Mouse (Mus musculus) thymus, adult 18-20 months (tissue): ENCODE measurements around the gene Zmat5.
"Not testable (repeated sequence)": the region's sequence is repeated elsewhere in the genome, so short reads cannot be mapped to it uniquely, and the experiment has no call there.

Experiments
- DNase-seq, 2 experiments: peaks; one replicate each; pipeline ENCODE4 v3.0.0; 2022; ENCODE audit warnings: mixed read lengths in 2 of 2

Zmat5 gene

GRCm38 (mm10) chr11:4691213-4691612 is 13.3 kb upstream of the Zmat5 start:
- no peak for DNase-seq

DNA sequence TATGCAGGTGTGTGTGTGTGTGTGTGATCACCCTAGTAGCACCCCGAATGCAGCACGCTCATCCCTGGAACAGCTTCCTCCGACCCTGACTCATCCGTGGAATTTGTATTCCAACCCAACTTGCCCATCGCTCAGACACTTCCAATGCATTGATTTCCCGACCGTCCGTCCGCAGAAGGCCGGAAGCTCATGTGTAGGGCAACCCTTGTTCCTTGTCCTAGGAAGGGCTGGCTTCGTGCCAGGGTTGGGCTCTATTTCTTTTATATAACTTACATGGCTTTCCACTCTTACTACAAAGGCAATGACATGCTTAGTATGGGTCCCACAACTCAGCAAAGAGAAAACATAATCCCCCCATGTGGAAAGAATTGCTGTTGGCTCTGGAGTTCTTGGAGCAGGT is 12.3 kb upstream of the Zmat5 start:
- DNase-seq = no peak

DNA sequence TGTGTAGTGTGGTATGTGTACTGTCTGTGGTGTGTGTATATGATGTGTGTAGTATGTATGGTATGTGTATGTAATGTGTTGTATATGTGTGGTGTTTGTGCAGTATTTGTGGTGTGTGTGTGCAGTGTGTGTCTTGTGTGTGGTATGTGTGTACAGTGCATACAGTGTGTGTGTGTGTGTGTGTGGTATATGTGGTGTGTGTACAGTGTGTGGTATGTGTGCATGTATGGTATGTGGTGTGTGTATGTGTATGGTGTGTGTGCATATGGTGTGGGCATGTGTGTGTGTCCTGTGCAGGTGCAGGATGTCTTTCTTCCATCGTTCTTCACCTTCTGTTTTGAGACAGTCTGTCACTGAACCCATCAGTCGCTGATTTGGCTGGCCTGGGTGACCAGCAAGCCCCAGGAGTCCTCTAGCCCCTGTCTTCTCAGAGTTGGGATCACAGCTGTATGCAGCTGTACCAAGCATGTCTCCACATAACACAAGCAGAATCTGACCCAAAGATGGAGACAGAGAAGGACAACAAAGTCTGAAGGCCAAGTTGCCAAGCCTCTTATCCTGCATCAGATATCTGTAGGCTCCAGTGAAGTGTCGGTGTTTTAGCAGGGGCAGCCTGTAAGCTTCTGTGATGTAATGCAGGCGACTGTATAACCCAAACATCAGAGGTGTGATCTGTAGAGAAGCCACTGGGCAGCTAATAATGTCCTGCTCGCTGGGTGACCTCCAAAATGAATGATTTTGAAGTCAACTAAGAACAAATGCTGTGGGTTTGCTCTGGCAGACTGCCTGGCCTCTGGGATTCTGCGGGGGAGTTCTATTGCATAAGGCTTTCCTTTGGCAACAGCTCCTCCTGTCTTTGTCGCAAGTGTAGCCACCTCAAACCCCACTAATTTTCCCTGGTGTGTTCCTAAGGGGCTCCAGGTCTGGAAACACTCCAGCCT is 7.2 kb upstream of the Zmat5 start:
- no peak for DNase-seq

- DNase-seq = no peak
These were observed 3.8 kb upstream of the Zmat5 start for GRCm38 (mm10) chr11:4700726-4701125.

- no peak for DNase-seq
These were observed 798 bp upstream of the Zmat5 start for GRCm38 (mm10) chr11:4703688-4704071.

GRCm38 (mm10) chr11:4705178-4705577 is 700 bp downstream of the Zmat5 start:
- DNase-seq = no peak

- not testable (repeated sequence) for DNase-seq
These were observed 5.7 kb downstream of the Zmat5 start for GRCm38 (mm10) chr11:4710188-4710587.

DNA sequence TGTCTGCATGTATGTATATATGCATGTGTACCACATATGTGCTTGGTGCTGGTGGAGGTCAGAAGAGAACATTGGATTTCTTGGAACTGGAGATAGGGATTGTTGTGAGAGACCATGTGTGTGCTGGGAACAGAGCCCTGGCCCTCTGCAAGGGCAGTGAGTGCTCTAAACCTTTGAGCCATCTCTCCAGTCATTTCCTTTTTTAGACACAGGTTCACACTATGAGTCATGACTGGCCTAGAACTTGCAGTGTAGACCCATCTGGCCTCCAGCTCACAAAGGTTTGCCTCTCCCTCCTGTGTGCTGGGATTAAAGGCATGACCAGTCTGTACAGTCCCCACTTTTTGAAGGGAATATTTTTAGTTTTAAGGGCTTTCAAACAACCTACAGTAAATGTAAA is 8.3 kb downstream of the Zmat5 start:
- no peak for DNase-seq

GRCm38 (mm10) chr11:4714727-4715126 is 10.2 kb downstream of the Zmat5 start:
- no peak for DNase-seq

- no peak for DNase-seq
These were observed 11.1 kb downstream of the Zmat5 start for GRCm38 (mm10) chr11:4715596-4715995.

DNA sequence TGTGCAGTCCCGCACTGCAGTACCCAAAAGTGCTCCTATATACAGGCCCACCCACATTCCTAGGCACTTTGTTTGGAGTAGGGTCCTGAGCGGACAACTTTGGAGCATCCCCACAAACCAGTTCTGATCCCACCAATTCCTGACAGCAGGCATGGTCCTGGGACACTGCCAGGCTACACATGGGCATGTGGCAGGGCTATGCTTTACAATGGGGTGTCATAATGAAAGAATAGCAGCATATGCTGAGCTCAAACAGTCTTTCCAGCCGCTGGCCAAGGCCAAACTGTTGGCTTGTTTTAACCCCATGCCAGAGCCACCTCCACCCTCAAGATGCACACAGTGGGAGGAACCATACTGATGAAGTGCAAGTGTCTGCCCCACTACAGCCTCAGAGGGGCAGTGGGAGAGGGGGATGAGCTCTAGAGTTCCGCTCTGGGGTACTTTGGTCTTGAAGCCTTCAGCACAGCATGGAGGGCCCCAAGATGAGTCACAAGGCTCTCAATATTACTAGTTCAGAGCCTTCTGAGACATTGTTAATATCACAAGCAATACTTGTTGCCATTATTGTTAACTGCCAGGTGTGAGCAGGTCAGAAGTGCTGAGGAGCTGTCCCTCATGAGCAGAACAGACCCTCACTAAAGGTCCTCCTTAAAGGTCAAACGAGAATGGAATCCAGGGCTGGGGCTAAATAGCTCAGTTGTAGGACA is 12.2 kb downstream of the Zmat5 start:
- DNase-seq = no peak

GRCm38 (mm10) chr11:4718548-4718947 is 14.1 kb downstream of the Zmat5 start:
- no peak for DNase-seq

DNA sequence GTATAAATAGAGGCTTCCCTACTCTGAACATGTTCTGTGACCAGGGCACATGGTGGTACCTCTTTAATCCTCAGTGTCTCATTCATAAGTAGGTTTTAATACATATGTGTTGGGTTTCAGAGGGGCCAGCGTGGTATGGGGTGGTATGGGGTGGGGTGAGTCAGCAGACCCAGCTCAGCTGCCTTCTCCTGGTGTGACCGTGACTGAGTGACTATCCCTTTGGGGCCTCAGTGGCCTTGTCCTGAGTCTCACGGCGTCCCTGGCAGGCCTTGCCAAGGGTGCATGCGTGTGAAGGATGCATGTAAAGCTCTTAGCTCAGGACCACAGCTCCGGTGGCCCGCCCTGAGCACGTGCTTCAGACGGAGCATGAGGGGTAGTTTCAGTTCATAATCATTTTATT is 15.5 kb downstream of the Zmat5 start:
- DNase-seq = no peak

DNA sequence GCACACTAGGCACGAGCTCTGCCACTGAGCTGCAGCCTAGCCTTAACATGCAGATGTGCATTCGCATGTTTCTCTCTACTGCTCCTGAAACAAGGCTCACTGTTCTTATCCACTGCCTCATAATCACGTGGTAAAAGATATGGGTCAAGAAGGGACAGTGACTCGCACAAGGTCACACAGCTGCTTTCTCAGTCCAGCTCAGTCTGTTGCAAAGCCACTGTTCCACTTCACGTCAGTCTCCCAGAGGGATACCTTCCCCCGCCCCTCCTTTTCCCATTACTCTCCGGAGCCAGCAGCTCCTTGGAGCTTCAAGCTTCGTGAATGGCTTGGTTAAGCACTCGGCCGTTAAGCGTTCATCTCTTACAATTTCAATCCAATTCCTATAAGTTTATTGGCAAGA is 15.9 kb downstream of the Zmat5 start:
- DNase-seq = no peak

GRCm38 (mm10) chr11:4720900-4721580 is 16.6 kb downstream of the Zmat5 start:
- no peak for DNase-seq

GRCm38 (mm10) chr11:4721728-4722127 is 17.2 kb downstream of the Zmat5 start:
- DNase-seq = no peak

DNA sequence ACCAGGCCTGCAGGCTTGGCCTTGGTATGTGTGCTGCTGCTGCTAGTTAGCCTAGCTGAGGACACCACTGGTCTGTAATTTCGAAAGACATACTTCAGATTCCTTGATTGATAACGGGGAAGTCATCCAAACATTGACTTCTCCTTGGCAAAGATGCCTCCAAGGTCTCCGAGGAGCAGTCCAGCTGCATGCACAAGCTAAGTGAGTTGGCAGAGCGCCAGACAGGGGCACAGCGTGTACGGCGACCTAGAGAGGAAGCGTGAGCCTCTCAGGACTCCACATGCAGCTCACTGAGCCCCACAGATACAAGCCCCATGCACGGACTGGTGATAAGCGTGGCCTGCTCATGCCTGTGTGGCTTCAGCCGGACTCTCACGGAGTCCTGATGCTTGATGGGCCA is 25.1 kb downstream of the Zmat5 start:
- DNase-seq = no peak

DNA sequence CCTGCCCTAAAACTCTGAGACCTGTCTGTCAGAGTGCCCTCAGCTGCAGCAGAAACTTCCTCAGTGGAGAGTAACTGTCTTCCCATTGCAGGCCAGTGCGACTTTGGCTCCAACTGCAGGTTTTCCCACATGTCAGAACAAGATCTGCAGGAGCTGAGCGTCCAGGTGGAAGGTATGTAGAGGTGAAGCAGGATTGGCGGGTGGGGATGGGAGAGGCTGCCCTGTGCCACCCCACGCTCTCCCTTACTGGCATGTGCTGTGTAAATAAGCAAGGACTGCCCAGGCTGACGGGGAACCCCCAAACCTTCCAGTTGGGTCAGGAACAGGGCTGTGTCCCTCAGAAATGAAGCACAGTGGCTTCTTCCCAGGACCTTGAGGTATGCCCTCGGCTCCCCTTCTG is 25.6 kb downstream of the Zmat5 start:
- no peak for DNase-seq

GRCm38 (mm10) chr11:4730913-4731312 is 26.4 kb downstream of the Zmat5 start:
- no peak for DNase-seq

- no peak for DNase-seq
These were observed 27.3 kb downstream of the Zmat5 start for GRCm38 (mm10) chr11:4731781-4732180.

GRCm38 (mm10) chr11:4734179-4734578 is 29.7 kb downstream of the Zmat5 start:
- no peak for DNase-seq

- DNase-seq = no peak
These were observed 31.9 kb downstream of the Zmat5 start for GRCm38 (mm10) chr11:4736355-4736754.

DNA sequence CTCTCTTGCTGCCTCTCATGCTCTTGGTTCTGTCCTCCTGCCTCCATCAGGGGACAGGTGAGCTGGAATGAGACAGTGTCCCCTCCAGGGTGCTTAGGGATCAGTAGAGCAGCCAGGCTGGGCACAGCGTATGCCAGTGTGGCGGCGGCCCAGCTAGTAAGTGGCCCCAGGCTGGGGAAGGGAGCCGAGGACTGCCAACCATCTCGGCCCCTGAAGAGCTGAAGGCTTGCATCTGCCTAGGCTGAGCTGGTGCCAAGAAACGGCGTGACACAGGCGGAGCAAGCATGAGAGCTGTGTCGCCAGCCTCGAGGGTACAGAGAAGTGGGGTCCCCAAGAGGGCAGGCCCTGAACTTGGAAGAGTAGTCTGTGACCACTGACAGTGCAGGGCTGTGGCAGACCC is 33.2 kb downstream of the Zmat5 start:
- no peak for DNase-seq

DNA sequence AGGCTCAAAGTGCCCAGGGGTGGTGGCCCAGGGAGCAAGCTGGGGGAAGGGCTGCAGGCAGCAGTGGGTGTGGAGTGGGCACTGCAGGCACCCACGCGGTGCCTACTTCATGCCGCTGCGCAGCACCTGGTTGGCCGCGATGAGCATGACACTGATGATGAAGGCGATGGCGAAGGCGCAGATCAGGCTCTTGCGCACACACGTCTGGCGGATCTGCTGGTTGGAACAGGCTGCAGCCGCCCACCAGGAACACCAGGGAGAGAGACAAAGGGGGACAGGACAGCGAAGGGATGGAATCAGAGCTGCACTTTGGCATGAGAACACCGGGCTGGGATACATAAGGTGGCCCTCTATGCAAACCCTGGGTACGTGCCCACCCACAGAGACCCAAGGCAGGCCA is 34.2 kb downstream of the Zmat5 start:
- DNase-seq = no peak
